Mouse (Mus musculus): ENCODE results near the gene Kdm8.

Gene Kdm8

GRCm38 (mm10) chr7:125503374-125504092, 59.1 kb downstream of the Kdm8 start:
- DNase-seq (ENCODE audit: low spot score) = no peak

- DNase-seq (ENCODE audit: low spot score) = no peak
Observed at GRCm38 (mm10) chr7:125504618-125505017, 60.1 kb downstream of the Kdm8 start.

- no peak for DNase-seq (ENCODE audit: low spot score)
Observed at GRCm38 (mm10) chr7:125505568-125505967, 61.1 kb downstream of the Kdm8 start.

DNA sequence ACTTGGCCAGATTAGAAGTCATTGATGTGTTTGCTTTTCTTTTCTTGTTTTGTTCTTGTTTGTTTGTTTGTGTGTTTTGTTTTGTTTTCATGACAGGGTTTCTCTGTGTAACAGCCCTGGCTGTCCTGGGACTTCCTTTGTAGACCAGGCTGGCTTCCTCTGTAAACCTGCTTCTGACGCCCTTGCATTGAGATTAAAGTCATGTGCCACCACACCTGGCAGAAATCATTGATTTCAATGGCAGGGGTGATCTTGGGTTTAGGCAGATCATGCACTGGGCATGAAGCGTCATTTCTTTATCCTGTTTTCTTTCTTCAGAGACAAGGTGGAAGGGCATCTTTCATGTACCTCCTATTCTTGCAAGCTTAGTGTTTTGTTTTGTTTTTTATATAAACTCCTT, 62.8 kb downstream of the Kdm8 start:
- no peak for DNase-seq (ENCODE audit: low spot score)

DNA sequence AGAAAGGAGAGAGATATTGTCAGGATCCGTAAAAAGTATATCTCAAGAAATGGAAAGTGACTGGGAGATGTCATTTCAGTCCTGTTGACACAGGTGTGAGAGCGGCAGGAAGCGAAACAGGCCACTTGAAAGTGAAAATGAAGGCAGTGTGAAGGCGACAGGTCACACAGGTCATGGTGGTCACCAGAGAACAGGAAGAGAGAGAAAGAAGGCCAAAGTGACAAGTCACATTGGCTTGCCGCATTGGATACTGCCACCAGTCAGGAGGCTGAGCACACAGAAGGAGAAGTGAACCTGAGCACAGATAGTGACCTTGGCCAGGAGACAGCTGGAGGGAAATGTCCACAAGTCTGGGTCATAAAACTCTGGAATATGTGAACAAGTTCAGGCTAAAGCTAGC, 67.0 kb downstream of the Kdm8 start:
- no peak for DNase-seq (ENCODE audit: low spot score)

GRCm38 (mm10) chr7:125511852-125512251, 67.4 kb downstream of the Kdm8 start:
- DNase-seq (ENCODE audit: low spot score) = no peak
